Comparison of ENCODE assay signal across 15 mouse cellular contexts in the genomic region with DNA sequence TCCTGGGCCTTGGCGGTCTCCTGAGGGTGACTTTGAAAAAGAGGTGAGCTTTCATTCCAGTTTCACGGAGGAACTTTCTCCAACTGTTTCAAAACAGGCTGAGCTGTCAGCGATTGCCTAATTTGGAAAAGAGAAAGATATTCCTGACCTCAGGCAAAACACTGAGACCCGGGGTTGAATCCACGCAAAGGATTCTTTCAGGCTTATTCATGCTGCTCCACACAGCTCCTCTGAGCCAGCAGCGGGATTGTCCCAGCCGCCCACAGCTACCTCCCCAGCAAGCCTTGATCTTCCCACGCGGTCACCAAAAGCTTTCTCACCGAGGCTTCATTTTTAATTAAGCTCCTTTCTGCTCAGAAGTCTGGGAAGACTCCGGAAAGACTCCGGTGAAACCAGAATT.
DNase-seq lines count a peak whose midpoint lies in the region; ATAC-seq and TF ChIP-seq lines count a peak whose summit lies in the region.
"Had no signal": no experiment of that assay in that cellular context is flagged by ENCODE, and none has a peak within 500 bp of the region (broad histone marks: within the 10 kb centered on the region; RNA-seq: fewer than 3 reads in every experiment).

No protein-coding gene starts in this region.

- intact Hi-C loops in left cerebral cortex, postnatal 25 days (cut with DNase I): no loop called here

- 58% methylated on average over 12 of the region's 12 CpGs for WGBS in midbrain, embryonic 14.5 days
- WGBS in midbrain, postnatal 0 days: 45% methylated on average over 12 of the region's 12 CpGs

- H3K4me2 ChIP-seq in midbrain, embryonic 14.5 days (ENCODE audit: low read length): no peak overlapping the region
- no peak overlapping the region for H3K4me2 ChIP-seq in midbrain, postnatal 0 days (ENCODE audit: low read depth, low read length, poor library complexity, severe bottlenecking)
- H3K4me2 ChIP-seq: limb, embryonic 15.5 days had no signal

- no peak for DNase-seq in frontal cortex, postnatal 10 days (ENCODE audit: low spot score in 2 of 2)
- DNase-seq in midbrain, embryonic 14.5 days: peak; percentile 27
- DNase-seq in midbrain, postnatal 0 days (ENCODE audit: low spot score): no peak
- DNase-seq in left cerebral cortex, postnatal 25 days (ENCODE audit: low spot score in 2 of 2): peak; percentile 42 to 70
- no peak for DNase-seq in ovary, postnatal 14 days (ENCODE audit: low spot score)
- DNase-seq: adrenal gland, adult 8-10 months; gastrocnemius, postnatal 14 days; thymus, adult 2 months had no signal

- ATAC-seq in frontal cortex, adult (ENCODE audit: low TSS enrichment): peak; percentile 88
- ATAC-seq in midbrain, embryonic 14.5 days (ENCODE audit: low FRiP score, low TSS enrichment): no peak
- ATAC-seq in midbrain, postnatal 0 days (ENCODE audit: low FRiP score): no peak
- no peak for ATAC-seq in megakaryocyte progenitor cell, adult 5-6 weeks (replicated peaks; ENCODE audit: poor library complexity)
- ATAC-seq: intestine, postnatal 0 days had no signal

- no peaks in the 10 kb centered on the region for H3K27me3 ChIP-seq in midbrain, embryonic 14.5 days (ENCODE audit: control insufficient read depth, insufficient read depth, low read length)
- H3K27me3 ChIP-seq in midbrain, postnatal 0 days (ENCODE audit: insufficient read depth, low read length): no peaks in the 10 kb centered on the region
- H3K27me3 ChIP-seq: limb, embryonic 15.5 days had no signal

- no peak for TF ChIP-seq CTCF in midbrain, postnatal 0 days (IDR thresholded peaks at IDR 0.05)
- no peak for TF ChIP-seq CTCF in embryonic fibroblast, embryonic 13.5 days (IDR thresholded peaks at IDR 0.05; ENCODE audit: borderline replicate concordance, insufficient read depth, low read length)

- H3K9ac ChIP-seq in midbrain, embryonic 14.5 days (replicated peaks; ENCODE audit: low read length): no peak overlapping the region
- H3K9ac ChIP-seq in midbrain, postnatal 0 days (replicated peaks; ENCODE audit: low read length, poor library complexity, severe bottlenecking): no peak overlapping the region
- H3K9ac ChIP-seq: limb, embryonic 15.5 days had no signal

- H3K4me1 ChIP-seq in midbrain, embryonic 14.5 days (ENCODE audit: control insufficient read depth, insufficient read depth, low read length): no peaks in the 10 kb centered on the region
- no peaks in the 10 kb centered on the region for H3K4me1 ChIP-seq in midbrain, postnatal 0 days (ENCODE audit: insufficient read depth, low read length)
- H3K4me1 ChIP-seq in embryonic fibroblast, embryonic 13.5 days (ENCODE audit: control insufficient read depth, insufficient read depth, low read length): 0 out of 2 replicates have a peak, but pooled peaks cover 3% of the 10 kb centered on the region
- H3K4me1 ChIP-seq: limb, embryonic 15.5 days had no signal

- H3K36me3 ChIP-seq in midbrain, embryonic 14.5 days (ENCODE audit: control insufficient read depth, insufficient read depth, low read length): no peaks in the 10 kb centered on the region
- no peaks in the 10 kb centered on the region for H3K36me3 ChIP-seq in midbrain, postnatal 0 days (ENCODE audit: insufficient read depth, low read length)
- H3K36me3 ChIP-seq: G1E; limb, embryonic 15.5 days had no signal

- H3K27ac ChIP-seq in midbrain, embryonic 14.5 days (replicated peaks; ENCODE audit: low read depth, low read length): no peak overlapping the region
- no peak overlapping the region for H3K27ac ChIP-seq in midbrain, postnatal 0 days (ENCODE audit: low read depth, low read length)
- H3K27ac ChIP-seq in embryonic fibroblast, embryonic 13.5 days (ENCODE audit: insufficient read depth, low read length): peak overlapping the region; percentile 83
- H3K27ac ChIP-seq: limb, embryonic 15.5 days had no signal

- no peak for TF ChIP-seq POLR2A in embryonic fibroblast, embryonic 13.5 days (IDR thresholded peaks at IDR 0.05; ENCODE audit: low read depth, low read length)

- H3K9me3 ChIP-seq in midbrain, embryonic 14.5 days (ENCODE audit: control insufficient read depth, low read length): no peaks in the 10 kb centered on the region
- no peaks in the 10 kb centered on the region for H3K9me3 ChIP-seq in midbrain, postnatal 0 days (ENCODE audit: low read length)
- H3K9me3 ChIP-seq: limb, embryonic 15.5 days had no signal

- H3K4me3 ChIP-seq in midbrain, embryonic 14.5 days (replicated peaks; ENCODE audit: low read depth, low read length): no peak overlapping the region
- H3K4me3 ChIP-seq in midbrain, postnatal 0 days (ENCODE audit: low read depth, low read length): no peak overlapping the region
- H3K4me3 ChIP-seq in embryonic fibroblast, embryonic 13.5 days (ENCODE audit: insufficient read depth, low read length): no peak overlapping the region
- H3K4me3 ChIP-seq: erythroblast, embryonic 14.5 days; limb, embryonic 15.5 days had no signal

Comparison
In these comparisons a context has a peak if more than half of its experiments do, and no peak if none do; other contexts are left out.
1. DNase-seq: peak in midbrain, embryonic 14.5 days (single experiment) and left cerebral cortex, postnatal 25 days (2 of 2); none in frontal cortex, postnatal 10 days (0 of 2), midbrain, postnatal 0 days (single experiment) and ovary, postnatal 14 days (single experiment).